Mouse (Mus musculus) neural tube, embryonic 14.5 days (tissue): Measurements from ENCODE around the gene Rab2b. TPM values are rescaled to one million over a fixed set of nuclear protein-coding genes. Genes with fewer than 3 reads are reported as not detected.

ENCODE experiments used
- ATAC-seq: fragments of 200-750 bp; cut with Nextera tagmentation; 2 replicates; pipeline ENCODE4 v1.8.0; 2017; ENCODE audit warnings: low read depth, mild to moderate bottlenecking, moderate TSS enrichment, moderate library complexity
- H3K27ac ChIP-seq: fragments of 300-500 bp; sonication (generic); 2 replicates; pipeline ENCODE4 v1.5.1; 2014; ENCODE audit warnings: low read depth, mild to moderate bottlenecking, control low read depth, low read length, moderate library complexity, mixed read lengths
- H3K27me3 ChIP-seq: fragments of 300-500 bp; sonication (generic); 2 replicates; pipeline ENCODE4 v1.6.1; 2014; ENCODE audit warnings: low read length; ENCODE audit not compliant: control insufficient read depth, insufficient read depth
- H3K36me3 ChIP-seq: fragments of 300-500 bp; sonication (generic); 2 replicates; pipeline ENCODE4 v1.6.1; 2014; ENCODE audit warnings: low read length, mixed read lengths; ENCODE audit not compliant: control insufficient read depth, insufficient read depth
- H3K4me1 ChIP-seq: fragments of 300-500 bp; sonication (generic); 2 replicates; pipeline ENCODE4 v1.6.1; 2014; ENCODE audit warnings: low read length; ENCODE audit not compliant: control insufficient read depth, insufficient read depth
- H3K4me2 ChIP-seq: fragments of 300-500 bp; sonication (generic); 2 replicates; pipeline ENCODE4 v1.6.1; 2014; ENCODE audit warnings: mild to moderate bottlenecking, low read depth, low read length, control low read depth
- H3K4me3 ChIP-seq: fragments of 300-500 bp; sonication (generic); 2 replicates; pipeline ENCODE4 v1.5.1; 2014; ENCODE audit warnings: low read depth, low read length, control low read depth, mixed read lengths
- H3K9ac ChIP-seq: fragments of 300-500 bp; sonication (generic); replicated peaks from 2 replicates; pipeline ENCODE4 v1.6.1; 2014; ENCODE audit warnings: low read depth, mild to moderate bottlenecking, control low read depth, low read length, mixed read lengths
- H3K9me3 ChIP-seq: fragments of 300-500 bp; sonication (generic); 2 replicates; pipeline ENCODE4 v1.6.1; 2016; ENCODE audit warnings: low read length; ENCODE audit not compliant: control insufficient read depth
- WGBS: fragments of 180-500 bp; shearing (Covaris S2); extraction: QIAGEN DNeasy Blood & Tissue Kit; methylation state at CpG from one replicate; pipeline ENCODE4 v1.1.7; 2014; 5-methylcytosine and 5-hydroxymethylcytosine counted together
- polyA plus RNA-seq: library from polyadenylated mRNA; unstranded; fragments of >200 nt; fragmentation: Nextera tagmentation; extraction: Ambion mirVana; gene quantifications from 2 replicates; pipeline ENCODE4 v1.2.1, GENCODE M21; 2014

Rab2b gene
- polyA plus RNA-seq, 1 experiment from 2014 or later, result 69.4 TPM

- H3K4me1 ChIP-seq, result peaks cover 8% of the 10 kb centered on the region; the same call in 1 of the 2 replicates
- no peaks in the 10 kb centered on the region for H3K9me3 ChIP-seq
- no peaks in the 10 kb centered on the region for H3K27me3 ChIP-seq
- 83% methylated on average over 4 of the region's 4 CpGs for WGBS
- no peaks in the 10 kb centered on the region for H3K36me3 ChIP-seq
- H3K4me3 ChIP-seq, result no peak overlapping the region
- H3K9ac ChIP-seq, result no peak overlapping the region
- H3K27ac ChIP-seq, result no peak overlapping the region
- no peak for ATAC-seq
- no peak overlapping the region for H3K4me2 ChIP-seq
Observed at GRCm38 (mm10) chr14:52246129-52246528, 33.2 kb downstream of the Rab2b start.

- no peak; the same call in 1 of the 2 replicates for ATAC-seq
- 15% methylated on average over 7 of the region's 7 CpGs for WGBS
- H3K4me3 ChIP-seq, result peak overlapping the region; percentile 56
- H3K4me2 ChIP-seq, result peak overlapping the region; percentile 66
- H3K27me3 ChIP-seq, result no peaks in the 10 kb centered on the region
- H3K36me3 ChIP-seq, result no peaks in the 10 kb centered on the region
- H3K4me1 ChIP-seq, result peaks cover 8% of the 10 kb centered on the region; the same call in 1 of the 2 replicates
- H3K9ac ChIP-seq, result peak overlapping the region; percentile 58
- peak overlapping the region; percentile 58 for H3K27ac ChIP-seq
- H3K9me3 ChIP-seq, result no peaks in the 10 kb centered on the region
Observed at GRCm38 (mm10) chr14:52244690-52245042, 34.7 kb downstream of the Rab2b start.

GRCm38 (mm10) chr14:52244041-52244689, 35.2 kb downstream of the Rab2b start:
- peak overlapping the region; percentile 66 for H3K4me2 ChIP-seq
- H3K27me3 ChIP-seq, result no peaks in the 10 kb centered on the region
- no peaks in the 10 kb centered on the region for H3K36me3 ChIP-seq
- no peaks in the 10 kb centered on the region for H3K9me3 ChIP-seq
- peak overlapping the region; percentile 58 for H3K9ac ChIP-seq
- ATAC-seq, result peak; percentile 100
- under 1% methylated on average over 32 of the region's 32 CpGs for WGBS
- peaks cover 8% of the 10 kb centered on the region; the same call in 1 of the 2 replicates for H3K4me1 ChIP-seq
- peak overlapping the region; percentile 56 for H3K4me3 ChIP-seq
- peak overlapping the region; percentile 58 for H3K27ac ChIP-seq

GRCm38 (mm10) chr14:52236216-52236615, 43.1 kb downstream of the Rab2b start:
- ATAC-seq, result no peak
- Histone ChIP-seq H3K27me3 (no peaks in the 10 kb centered on the region), H3K4me2 (no peak overlapping the region), H3K9ac (no peak overlapping the region), H3K4me3 (no peak overlapping the region), H3K27ac (no peak overlapping the region), H3K4me1 (no peaks in the 10 kb centered on the region), H3K36me3 (peaks cover 51% of the 10 kb centered on the region), H3K9me3 (no peaks in the 10 kb centered on the region)
- WGBS, result 100% methylated on average over 1 of the region's 1 CpGs

- Histone ChIP-seq H3K9me3 (no peaks in the 10 kb centered on the region), H3K27me3 (no peaks in the 10 kb centered on the region), H3K9ac (no peak overlapping the region), H3K27ac (no peak overlapping the region), H3K36me3 (peaks cover 61% of the 10 kb centered on the region), H3K4me3 (no peak overlapping the region), H3K4me1 (no peaks in the 10 kb centered on the region), H3K4me2 (no peak overlapping the region)
- WGBS, result 91% methylated on average over 7 of the region's 7 CpGs
- no peak for ATAC-seq
Observed at GRCm38 (mm10) chr14:52235165-52235564, 44.2 kb downstream of the Rab2b start.

GRCm38 (mm10) chr14:52232249-52232648, 47.1 kb downstream of the Rab2b start:
- no peak overlapping the region for H3K4me2 ChIP-seq
- no peak overlapping the region for H3K9ac ChIP-seq
- no peaks in the 10 kb centered on the region for H3K27me3 ChIP-seq
- peaks cover 80% of the 10 kb centered on the region for H3K36me3 ChIP-seq
- H3K4me1 ChIP-seq, result no peaks in the 10 kb centered on the region
- H3K4me3 ChIP-seq, result no peak overlapping the region
- no peaks in the 10 kb centered on the region for H3K9me3 ChIP-seq
- 88% methylated on average over 6 of the region's 6 CpGs for WGBS
- H3K27ac ChIP-seq, result no peak overlapping the region
- no peak for ATAC-seq

- no peaks in the 10 kb centered on the region for H3K4me1 ChIP-seq
- no peaks in the 10 kb centered on the region for H3K27me3 ChIP-seq
- H3K4me2 ChIP-seq, result no peak overlapping the region
- H3K9ac ChIP-seq, result no peak overlapping the region
- no peak overlapping the region for H3K27ac ChIP-seq
- ATAC-seq, result no peak
- H3K9me3 ChIP-seq, result no peaks in the 10 kb centered on the region
- no peak overlapping the region for H3K4me3 ChIP-seq
- WGBS, result 96% methylated on average over 2 of the region's 2 CpGs
- peaks cover 81% of the 10 kb centered on the region for H3K36me3 ChIP-seq
Observed at GRCm38 (mm10) chr14:52225972-52226371, 53.4 kb downstream of the Rab2b start.

GRCm38 (mm10) chr14:52217261-52217660, 62.1 kb downstream of the Rab2b start:
- no peak overlapping the region for H3K4me2 ChIP-seq
- no peak overlapping the region for H3K4me3 ChIP-seq
- H3K4me1 ChIP-seq, result no peaks in the 10 kb centered on the region
- no peaks in the 10 kb centered on the region for H3K9me3 ChIP-seq
- H3K9ac ChIP-seq, result no peak overlapping the region
- 98% methylated on average over 5 of the region's 5 CpGs for WGBS
- no peak for ATAC-seq
- H3K36me3 ChIP-seq, result peaks cover 84% of the 10 kb centered on the region
- no peaks in the 10 kb centered on the region for H3K27me3 ChIP-seq
- H3K27ac ChIP-seq, result no peak overlapping the region
